Mouse (Mus musculus) layer of hippocampus, adult 9-11 months (tissue): ENCODE measurements around the gene Pecam1.
A peak's percentile ranks its signal among the peaks of the same experiment; 100 is the strongest.
"Not testable (repeated sequence)": the region's sequence is repeated elsewhere in the genome, so short reads cannot be mapped to it uniquely, and the experiment has no call there.

ENCODE experiments used
- DNase-seq: peaks from one replicate; pipeline ENCODE4 v3.0.0; 2022

The Pecam1 gene

GRCm38 (mm10) chr11:106750121-106750751, at the start of gene Pecam1:
Gene Pecam1 (minus strand): TSS chr11:106750628.
- DNase-seq = no peak

DNA sequence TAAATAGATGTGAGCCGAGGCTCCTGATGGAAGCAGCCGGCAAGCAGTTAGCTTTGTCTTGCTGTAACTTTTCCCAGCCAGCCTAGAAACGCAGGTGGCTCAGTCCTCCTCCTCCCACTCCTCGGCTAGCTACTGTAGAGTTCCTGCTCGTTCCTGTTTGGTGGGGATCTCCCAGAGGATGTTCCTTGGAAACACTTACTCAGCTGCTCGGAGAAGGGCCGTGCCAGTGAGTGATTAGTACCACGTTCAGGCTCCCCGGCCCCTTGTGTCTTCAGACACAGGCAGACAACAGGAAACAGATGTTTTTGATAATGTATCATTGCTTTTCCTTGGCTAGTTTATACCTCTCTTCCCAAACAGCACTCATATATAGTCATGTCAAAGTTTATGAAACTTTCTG, 45.3 kb upstream of the Pecam1 start:
- no peak for DNase-seq

DNA sequence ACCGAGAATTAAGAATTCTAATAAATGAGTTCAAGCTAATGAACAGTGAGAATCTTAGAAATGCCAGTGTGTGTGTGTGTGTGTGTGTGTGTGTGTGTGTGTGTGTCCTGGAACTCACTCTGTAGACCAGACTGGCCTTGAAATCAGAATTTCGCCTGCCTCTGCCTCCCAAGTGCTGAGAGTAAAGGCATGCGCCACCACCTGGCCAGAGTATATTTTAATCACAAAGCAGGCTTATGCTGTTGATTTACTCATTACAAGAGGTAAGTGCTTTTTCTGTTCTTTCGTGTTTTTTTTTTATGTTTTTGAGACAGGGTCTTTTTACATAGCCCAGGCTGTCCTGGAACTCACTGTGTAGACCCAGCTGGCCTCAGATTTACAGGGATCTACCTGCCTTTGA, 43.4 kb upstream of the Pecam1 start:
- DNase-seq = no peak

- no peak for DNase-seq
These were observed 39.2 kb upstream of the Pecam1 start for GRCm38 (mm10) chr11:106789649-106790048.

DNA sequence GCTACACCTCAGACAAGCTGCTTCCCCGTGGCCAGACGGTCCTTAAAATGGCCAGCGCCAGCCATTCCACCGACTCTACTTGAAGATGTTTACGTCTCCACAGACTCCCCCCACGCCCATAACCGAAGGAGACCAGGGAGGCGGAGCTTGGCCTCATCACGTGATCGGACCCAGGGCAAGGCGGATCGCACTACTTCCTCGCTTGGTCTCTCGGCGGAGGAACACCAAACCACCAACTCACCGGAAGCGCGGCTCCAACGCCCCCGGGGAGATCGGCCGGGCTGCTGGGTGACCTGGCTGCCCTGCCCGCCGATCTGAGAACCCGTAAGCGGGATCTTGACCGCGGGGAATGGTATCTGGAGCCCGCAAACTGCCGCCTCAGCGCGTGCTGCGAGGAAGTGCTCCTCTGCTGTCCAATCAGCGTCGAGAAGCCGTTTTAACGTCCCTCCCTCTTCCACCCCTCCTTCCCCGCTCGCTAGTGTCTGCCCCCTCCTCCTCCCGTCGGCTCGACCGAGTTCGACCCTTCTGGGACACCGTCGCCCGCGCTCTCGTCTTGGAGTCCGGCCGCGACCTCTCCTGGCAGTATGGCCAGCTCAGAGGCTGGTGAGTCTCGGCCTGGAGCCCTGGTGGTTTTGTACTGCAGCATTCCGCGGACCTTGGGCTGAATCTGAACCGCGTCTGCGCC, 38.5 kb upstream of the Pecam1 start, which contains the start of the genes Ddx5 and Cep95:
TSS of gene Ddx5 (minus strand) at position 411 of the 685 bp plus-strand sequence.
TSS of gene Cep95 (plus strand) at position 478 of the 685 bp plus-strand sequence.
- peak; percentile 98 for DNase-seq

DNA sequence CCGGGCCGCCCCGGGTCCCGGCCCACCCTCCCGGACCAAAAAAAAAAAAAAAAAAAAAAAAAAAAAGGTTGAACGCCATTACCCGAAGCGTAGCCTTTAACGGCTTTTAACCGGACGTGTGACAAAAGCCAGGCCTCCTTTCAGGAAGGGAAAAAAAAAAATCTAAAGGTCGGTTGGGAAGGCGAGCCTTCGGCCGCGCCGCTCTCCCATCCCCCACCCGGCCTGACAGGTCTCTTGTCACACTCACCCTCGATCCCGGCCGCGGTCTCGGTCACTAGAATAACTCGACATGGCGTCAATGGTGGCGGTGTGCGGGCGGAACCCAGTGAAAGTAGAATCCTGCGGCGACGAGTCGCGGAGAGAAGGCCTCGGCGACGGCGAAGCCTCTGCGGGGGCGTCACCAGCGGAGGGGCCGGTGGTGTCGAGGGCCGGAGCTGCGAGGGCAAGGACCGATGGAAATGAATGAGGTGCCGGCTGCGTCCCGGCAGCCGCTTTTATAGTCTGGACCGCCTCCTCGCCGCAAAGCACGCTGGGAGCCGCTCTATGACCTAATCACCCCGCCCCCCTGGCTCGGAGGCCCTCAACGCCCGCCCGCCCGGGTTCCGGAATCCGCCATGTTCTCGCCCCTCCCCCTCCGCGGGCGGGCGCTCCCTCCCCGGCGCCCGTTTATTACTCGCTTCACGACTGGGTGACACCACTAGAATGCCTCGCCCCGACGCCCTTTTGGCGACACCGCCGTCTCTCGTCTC, 37.8 kb upstream of the Pecam1 start:
- DNase-seq = peak; percentile 97

GRCm38 (mm10) chr11:106787131-106788025, 37.0 kb upstream of the Pecam1 start:
- DNase-seq = peak; percentile 87

GRCm38 (mm10) chr11:106785043-106785442, 34.6 kb upstream of the Pecam1 start:
- no peak for DNase-seq

GRCm38 (mm10) chr11:106784476-106784875, 34.0 kb upstream of the Pecam1 start:
- no peak for DNase-seq

- no peak for DNase-seq
These were observed 32.7 kb upstream of the Pecam1 start for GRCm38 (mm10) chr11:106782841-106783764.

DNA sequence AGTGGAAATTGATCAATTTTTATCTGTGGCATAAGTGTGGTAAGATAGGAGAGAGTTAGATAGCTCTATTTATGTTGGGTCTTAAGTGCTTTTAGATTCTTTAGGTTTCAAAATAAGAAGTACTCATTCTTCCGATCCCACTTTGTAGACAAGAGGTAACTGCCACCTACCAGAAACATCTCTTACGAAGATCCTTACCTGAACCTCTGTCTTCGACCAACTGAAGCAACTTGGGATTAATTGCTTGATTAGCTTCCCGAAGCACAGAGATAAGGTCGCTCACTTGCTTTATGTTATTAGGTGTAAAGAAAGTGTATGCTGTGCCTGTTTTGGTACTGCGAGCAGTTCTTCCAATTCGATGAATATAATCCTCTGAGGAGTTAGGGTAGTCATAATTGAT, 31.8 kb upstream of the Pecam1 start:
- not testable (repeated sequence) for DNase-seq

DNA sequence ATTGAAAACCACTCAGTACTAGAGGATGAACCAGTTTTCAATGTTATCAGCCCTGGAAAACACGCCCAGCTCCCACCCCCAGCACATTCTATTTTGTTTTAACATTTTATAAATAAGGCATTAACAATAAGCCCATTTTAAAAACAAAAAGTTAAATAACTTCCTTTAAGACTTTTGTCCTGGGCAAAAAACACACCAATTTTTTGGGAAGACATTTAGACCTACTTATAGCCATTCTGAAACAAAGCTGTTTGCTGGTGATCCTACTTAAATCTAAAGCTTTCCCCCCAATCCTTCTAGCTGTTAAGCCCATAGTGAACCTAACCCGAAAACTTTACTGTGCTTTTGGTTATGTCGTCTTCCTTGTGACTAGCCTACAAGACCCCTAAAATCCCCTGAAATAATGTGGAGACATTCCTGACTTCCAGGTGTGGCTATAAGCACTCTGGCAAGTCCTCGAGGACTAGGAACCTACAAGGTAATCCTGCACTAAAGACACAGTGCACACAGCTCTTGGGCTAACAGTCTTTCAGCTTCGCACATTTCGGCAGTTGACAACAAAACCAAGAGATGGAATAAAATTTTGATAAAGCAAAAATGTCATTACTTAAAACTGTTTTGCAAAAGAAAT, 30.3 kb upstream of the Pecam1 start:
- DNase-seq = no peak

DNA sequence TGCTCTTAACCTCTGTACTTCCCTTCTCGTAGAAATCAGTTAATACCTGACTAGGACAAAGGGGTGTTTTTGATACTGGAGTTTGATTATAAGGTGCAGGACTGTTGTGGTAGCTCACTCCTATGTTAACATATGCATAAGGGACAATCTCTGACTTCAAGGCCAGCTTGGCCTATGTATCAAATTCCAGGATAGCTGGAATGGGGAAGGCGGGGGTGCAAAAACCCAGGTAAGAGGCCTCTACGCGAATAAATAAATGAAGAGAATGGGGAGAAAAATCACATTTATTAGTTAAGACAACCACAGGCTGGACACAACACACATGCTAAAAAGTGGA, 29.6 kb upstream of the Pecam1 start:
- no peak for DNase-seq

DNA sequence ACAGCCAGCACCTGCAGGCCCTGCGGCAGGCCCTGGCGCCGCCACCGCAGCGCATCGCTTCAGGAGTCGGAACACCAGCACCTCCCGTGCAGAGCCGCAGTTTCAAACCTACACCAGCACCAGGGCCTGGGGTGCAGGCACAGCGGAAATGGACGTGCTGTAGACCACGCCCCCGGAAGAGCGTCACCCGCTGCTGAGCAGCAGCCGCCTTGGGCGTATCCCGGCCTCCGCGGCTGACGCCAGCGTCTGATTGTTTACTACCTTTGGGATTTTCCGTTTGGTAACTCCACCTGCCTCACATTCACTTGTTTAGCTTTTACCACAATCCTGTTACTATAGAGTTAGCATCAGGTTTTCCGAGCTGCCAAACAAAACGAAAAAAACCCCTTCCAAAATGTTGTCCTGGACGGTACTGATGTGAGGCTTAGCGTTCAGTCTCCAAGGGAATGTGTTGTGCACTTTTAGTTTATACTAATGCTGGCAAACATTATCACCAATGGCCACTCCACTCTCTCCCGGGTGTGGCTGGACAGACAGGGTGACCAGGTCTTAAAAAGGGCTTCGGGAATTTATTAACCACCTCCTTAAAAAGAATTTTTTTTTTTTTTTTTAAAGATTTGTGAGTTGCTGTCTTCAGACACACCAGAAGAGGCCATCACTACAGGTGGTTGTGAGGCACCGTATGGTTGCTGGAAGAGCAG, 29.1 kb upstream of the Pecam1 start, which contains the start of gene Polg2:
TSS of gene Polg2 (minus strand) at position 150 of the 701 bp plus-strand sequence.
- DNase-seq = peak; percentile 94

- DNase-seq = no peak
These were observed 28.4 kb upstream of the Pecam1 start for GRCm38 (mm10) chr11:106778589-106779387.

GRCm38 (mm10) chr11:106778132-106778531, 27.7 kb upstream of the Pecam1 start:
- DNase-seq = no peak

- no peak for DNase-seq
These were observed 27.0 kb upstream of the Pecam1 start for GRCm38 (mm10) chr11:106777395-106777794.

DNA sequence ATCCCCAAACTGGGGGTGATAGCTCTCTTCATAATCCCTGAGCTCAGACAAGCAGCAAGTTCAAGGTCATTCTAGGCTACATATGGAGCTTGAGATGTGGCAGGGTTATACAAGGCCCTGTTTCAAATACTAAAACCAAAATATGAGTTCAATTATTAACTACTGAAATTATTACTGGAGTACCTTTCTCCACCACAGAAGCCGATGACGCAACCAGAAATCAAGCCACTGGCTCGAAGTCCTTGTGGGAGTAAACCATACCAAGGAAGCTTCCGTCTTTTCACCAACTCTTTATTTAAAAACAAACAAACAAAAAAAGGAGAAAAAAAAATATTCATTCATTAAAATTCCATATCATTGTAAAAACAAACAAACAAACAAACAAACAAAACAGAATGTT, 26.5 kb upstream of the Pecam1 start:
- no peak for DNase-seq

DNA sequence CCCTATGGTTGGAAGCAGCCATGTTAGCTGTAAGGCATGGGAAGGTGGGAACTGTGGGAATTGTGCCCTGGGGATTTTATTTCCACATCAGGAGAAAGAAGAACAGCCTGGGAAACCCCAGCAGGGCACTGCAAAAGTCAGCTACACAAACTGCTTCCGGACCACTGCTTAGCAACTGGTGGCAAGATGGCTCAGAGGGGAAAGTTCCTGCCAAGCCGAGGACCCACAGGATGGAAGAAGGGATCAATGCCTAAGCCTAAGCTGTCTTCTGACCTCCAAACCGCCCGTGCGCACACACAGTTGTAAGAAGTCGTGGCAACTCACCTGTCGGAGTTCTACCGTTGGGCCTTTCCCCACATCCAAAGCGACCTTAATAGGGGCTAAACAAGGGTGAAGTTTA, 22.6 kb upstream of the Pecam1 start:
- no peak for DNase-seq
